Mouse (Mus musculus) testis, postnatal 10 days (tissue): ENCODE results near the gene Sppl2a.
"Not testable (repeated sequence)": the region's sequence is repeated elsewhere in the genome, so short reads cannot be mapped to it uniquely, and the experiment has no call there.

ENCODE experiments used
- DNase-seq: peaks from one replicate; pipeline ENCODE4 v3.0.0; 2021; ENCODE audit warnings: low spot score

Gene Sppl2a

GRCm38 (mm10) chr2:126894245-126894644 lies 38.8 kb downstream of the Sppl2a start:
- no peak for DNase-seq

GRCm38 (mm10) chr2:126892316-126892715 lies 40.7 kb downstream of the Sppl2a start:
- DNase-seq, result no peak

- DNase-seq, result no peak
Observed at GRCm38 (mm10) chr2:126891743-126892142, 41.3 kb downstream of the Sppl2a start.

DNA sequence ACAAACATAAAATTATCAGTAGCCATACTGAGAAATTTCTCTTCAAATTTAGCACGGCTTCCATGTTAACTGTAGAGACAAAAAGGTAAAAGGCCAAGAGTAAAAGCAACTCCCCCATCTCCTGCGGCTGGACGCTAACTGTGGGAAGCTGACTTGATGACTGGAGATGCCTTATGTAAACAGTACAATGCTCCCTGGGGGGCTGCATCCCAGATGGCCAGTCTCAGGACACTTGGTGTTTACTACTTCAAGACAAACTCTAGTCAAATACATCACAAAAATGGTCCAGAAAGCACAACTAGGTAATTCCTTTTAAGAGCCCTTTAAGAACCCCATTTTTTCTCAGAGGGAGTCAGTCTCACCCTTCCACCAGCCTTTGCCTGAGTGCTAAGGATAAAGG lies 45.9 kb downstream of the Sppl2a start:
- no peak for DNase-seq

GRCm38 (mm10) chr2:126885871-126886270 lies 47.2 kb downstream of the Sppl2a start:
- DNase-seq, result no peak

DNA sequence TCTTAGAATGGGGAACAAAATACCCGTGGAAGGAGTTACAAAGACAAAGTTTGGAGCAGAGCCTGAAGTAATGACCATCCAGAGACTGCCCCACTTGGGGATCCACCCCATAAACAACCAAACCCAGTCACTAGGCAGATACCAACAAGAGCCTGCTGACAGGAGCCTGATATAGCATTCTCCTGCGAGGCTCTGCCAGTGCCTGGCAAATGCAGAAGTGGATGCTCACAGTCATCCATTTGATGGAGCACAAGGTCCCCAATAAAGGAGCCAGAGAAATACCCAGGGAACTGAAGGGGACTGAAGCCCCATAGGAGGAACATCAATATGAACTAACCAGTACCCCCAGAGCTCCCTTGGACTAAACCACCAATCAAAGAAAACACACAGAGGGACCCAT lies 50.3 kb downstream of the Sppl2a start:
- DNase-seq, result not testable (repeated sequence)

DNA sequence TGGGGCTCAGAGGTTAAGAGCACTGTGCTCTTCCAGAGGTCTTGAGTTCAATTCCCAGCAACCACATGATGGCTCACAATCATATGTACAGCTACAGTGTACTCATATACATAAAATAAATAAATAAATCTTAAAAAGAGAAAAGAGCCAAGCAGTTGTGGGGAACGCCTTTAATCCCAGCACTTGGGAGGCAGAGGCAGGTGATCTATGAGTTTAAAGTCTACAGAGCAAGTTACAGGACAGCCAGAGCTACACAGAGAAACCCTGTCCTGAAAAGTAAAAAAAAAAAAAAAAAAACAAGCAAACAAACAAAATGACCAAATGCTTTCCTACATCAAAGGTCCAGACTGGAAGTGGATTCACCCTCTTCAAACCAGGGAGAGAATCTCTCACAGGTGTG lies 55.0 kb downstream of the Sppl2a start:
- DNase-seq, result no peak

- DNase-seq, result peak; percentile 92
Observed at GRCm38 (mm10) chr2:126875871-126876796, 56.9 kb downstream of the Sppl2a start, which contains the start of gene Trpm7. Trpm7 (minus strand) TSS chr2:126876230.

GRCm38 (mm10) chr2:126875516-126875835 lies 57.6 kb downstream of the Sppl2a start:
- peak; percentile 46 for DNase-seq

DNA sequence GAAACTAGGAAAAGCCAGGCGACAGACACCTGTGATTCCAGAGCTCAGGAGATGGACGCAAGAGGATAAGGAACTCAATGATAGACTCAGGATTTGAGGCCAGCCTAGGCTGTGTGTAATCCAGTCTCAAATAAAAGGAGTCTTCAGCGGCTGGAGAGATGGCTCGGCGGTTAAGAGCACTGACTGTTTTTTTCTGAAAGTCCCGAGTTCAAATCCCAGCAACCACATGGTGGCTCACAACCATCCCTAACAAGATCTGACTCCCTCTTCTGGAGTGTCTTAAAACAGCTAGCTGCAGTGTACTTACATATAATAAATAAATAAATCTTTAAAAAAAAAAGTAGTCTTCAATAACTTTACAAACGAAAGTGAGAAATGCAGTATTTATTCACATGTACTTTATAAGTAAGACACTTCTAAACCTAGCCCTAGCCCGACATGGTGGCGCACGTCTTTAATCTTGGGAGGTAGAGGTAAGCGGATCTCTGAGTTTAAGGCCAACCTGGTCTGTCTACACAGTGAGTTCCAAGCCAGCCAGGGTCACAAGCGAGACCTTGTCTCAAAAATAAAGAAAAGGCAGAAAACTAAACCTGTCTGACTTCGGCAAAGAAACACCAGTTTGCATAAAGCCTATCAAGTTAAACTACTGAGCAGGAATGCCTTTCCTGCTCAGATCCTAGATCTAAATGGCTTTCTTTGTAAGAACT lies 58.1 kb downstream of the Sppl2a start:
- no peak for DNase-seq

GRCm38 (mm10) chr2:126866301-126866700 lies 66.7 kb downstream of the Sppl2a start:
- no peak for DNase-seq

- DNase-seq, result no peak
Observed at GRCm38 (mm10) chr2:126865501-126866199, 67.4 kb downstream of the Sppl2a start.

DNA sequence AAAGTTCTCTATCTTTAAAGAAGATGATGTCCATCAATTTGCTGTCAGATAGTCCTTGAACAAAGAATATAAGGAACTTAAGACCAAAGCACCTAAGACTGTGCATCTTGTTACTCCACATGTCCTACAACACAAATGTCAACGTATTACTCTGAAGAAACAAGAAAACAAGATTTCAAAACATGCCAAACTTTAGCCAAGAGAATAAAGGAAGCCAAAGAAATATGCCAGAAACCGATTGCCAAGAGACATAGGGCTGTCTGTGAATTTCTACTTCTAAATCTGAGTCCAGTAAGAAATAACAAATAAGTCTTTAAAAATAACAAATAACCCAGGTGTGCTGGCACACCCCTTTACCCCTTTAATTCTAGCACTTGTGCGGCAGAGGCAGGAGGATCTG lies 68.0 kb downstream of the Sppl2a start:
- no peak for DNase-seq

DNA sequence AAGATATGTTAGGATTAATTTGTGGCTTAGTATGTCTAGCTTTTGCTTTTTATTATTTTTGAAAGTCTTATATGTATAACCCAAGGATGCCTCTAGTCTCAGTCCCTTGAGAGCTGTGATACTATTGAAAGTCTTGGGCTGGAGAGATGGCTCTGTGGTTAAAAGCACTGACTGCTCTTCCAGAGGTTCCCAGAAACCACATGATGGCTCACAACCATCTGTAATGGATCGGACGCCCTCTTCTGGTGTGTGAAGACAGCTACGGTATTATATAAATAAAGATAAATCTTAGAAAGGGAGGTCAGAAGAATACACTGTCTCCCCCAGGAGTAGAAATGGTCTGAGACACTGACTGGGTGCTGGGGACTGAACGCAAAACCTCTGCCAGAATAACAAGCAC lies 88.3 kb downstream of the Sppl2a start:
- no peak for DNase-seq
